Mouse (Mus musculus): ENCODE measurements around the gene Zfp664. TPM values are rescaled to one million over a fixed set of nuclear protein-coding genes. Genes with fewer than 3 reads are reported as not detected.

The Zfp664 gene
- polyA plus RNA-seq, 1 experiment: 19.6 TPM

GRCm38 (mm10) chr5:124901675-124902074 lies 39.2 kb downstream of the Zfp664 start:
- Histone ChIP-seq H3K27me3 (ENCODE audit: control insufficient read depth, insufficient read depth, insufficient read length) (no peaks in the 10 kb centered on the region), H3K36me3 (ENCODE audit: control insufficient read depth, insufficient read depth) (no peaks in the 10 kb centered on the region), H3K4me2 (ENCODE audit: low read depth) (no peak overlapping the region), H3K4me3 (no peak overlapping the region), H3K79me2 (ENCODE audit: control insufficient read depth, insufficient read depth) (no peaks in the 10 kb centered on the region), H3ac (ENCODE audit: control insufficient read depth, insufficient read length) (no peak overlapping the region)
- TF ChIP-seq MAX (IDR thresholded peaks at IDR 0.05; ENCODE audit: low read depth) (no peak), MYOG (IDR thresholded peaks at IDR 0.05; ENCODE audit: control insufficient read depth in 1 of 3, insufficient read depth in 1 of 3, insufficient read length in 2 of 3, low read depth in 2 of 3) (no peak)

- Histone ChIP-seq H3K4me2 (ENCODE audit: low read depth) (no peak overlapping the region), H3K4me3 (no peak overlapping the region), H3K36me3 (ENCODE audit: control insufficient read depth, insufficient read depth) (no peaks in the 10 kb centered on the region), H3ac (ENCODE audit: control insufficient read depth, insufficient read length) (no peak overlapping the region), H3K27me3 (ENCODE audit: control insufficient read depth, insufficient read depth, insufficient read length) (no peaks in the 10 kb centered on the region), H3K79me2 (ENCODE audit: control insufficient read depth, insufficient read depth) (no peaks in the 10 kb centered on the region)
- TF ChIP-seq TCF12 (IDR thresholded peaks at IDR 0.05; ENCODE audit: insufficient read depth, poor library complexity, severe bottlenecking) (no peak), E2F4 (IDR thresholded peaks at IDR 0.05; ENCODE audit: insufficient read depth) (no peak), MAX (IDR thresholded peaks at IDR 0.05; ENCODE audit: low read depth) (no peak), CEBPB (IDR thresholded peaks at IDR 0.05; ENCODE audit: insufficient read depth, poor library complexity, severe bottlenecking) (no peak), MYOD1 (IDR thresholded peaks at IDR 0.05; ENCODE audit: control insufficient read depth in 1 of 3, insufficient read length in 2 of 3, low read depth in 2 of 3) (no peak), SRF (IDR thresholded peaks at IDR 0.05; ENCODE audit: control insufficient read depth, insufficient read length, low read depth) (no peak), POLR2A (IDR thresholded peaks at IDR 0.05; ENCODE audit: insufficient read length, low read depth) (no peak), TCF3 (IDR thresholded peaks at IDR 0.05; ENCODE audit: insufficient read length, low read depth) (no peak), MYOG (IDR thresholded peaks at IDR 0.05; ENCODE audit: control insufficient read depth in 1 of 3, insufficient read depth in 1 of 3, insufficient read length in 2 of 3, low read depth in 2 of 3) (no peak), USF1 (IDR thresholded peaks at IDR 0.05; ENCODE audit: low read depth) (no peak), POLR2AphosphoS2 (IDR thresholded peaks at IDR 0.05; ENCODE audit: insufficient read length, low read depth) (no peak), REST (IDR thresholded peaks at IDR 0.05; ENCODE audit: insufficient read depth, insufficient read length) (no peak)
Observed at GRCm38 (mm10) chr5:124902195-124902594, 39.7 kb downstream of the Zfp664 start.

GRCm38 (mm10) chr5:124903852-124904251 lies 41.4 kb downstream of the Zfp664 start:
- no peaks in the 10 kb centered on the region for H3K36me3 ChIP-seq (ENCODE audit: control insufficient read depth, insufficient read depth)
- no peak overlapping the region for H3ac ChIP-seq (ENCODE audit: control insufficient read depth, insufficient read length)
- H3K79me2 ChIP-seq (ENCODE audit: control insufficient read depth, insufficient read depth): no peaks in the 10 kb centered on the region
- no peak overlapping the region for H3K4me2 ChIP-seq (ENCODE audit: low read depth)
- no peak for TF ChIP-seq POLR2AphosphoS2 (IDR thresholded peaks at IDR 0.05; ENCODE audit: insufficient read length, low read depth)
- TF ChIP-seq REST (IDR thresholded peaks at IDR 0.05; ENCODE audit: insufficient read depth, insufficient read length): no peak
- no peak for TF ChIP-seq MYOG (IDR thresholded peaks at IDR 0.05; ENCODE audit: control insufficient read depth in 1 of 3, insufficient read depth in 1 of 3, insufficient read length in 2 of 3, low read depth in 2 of 3)
- TF ChIP-seq E2F4 (IDR thresholded peaks at IDR 0.05; ENCODE audit: insufficient read depth): no peak
- TF ChIP-seq CEBPB (IDR thresholded peaks at IDR 0.05; ENCODE audit: insufficient read depth, poor library complexity, severe bottlenecking): no peak
- TF ChIP-seq MYOD1 (IDR thresholded peaks at IDR 0.05; ENCODE audit: control insufficient read depth in 1 of 3, insufficient read length in 2 of 3, low read depth in 2 of 3): no peak
- TF ChIP-seq USF1 (IDR thresholded peaks at IDR 0.05; ENCODE audit: low read depth): no peak
- TF ChIP-seq POLR2A (IDR thresholded peaks at IDR 0.05; ENCODE audit: insufficient read length, low read depth): no peak
- TF ChIP-seq TCF12 (IDR thresholded peaks at IDR 0.05; ENCODE audit: insufficient read depth, poor library complexity, severe bottlenecking): no peak
- TF ChIP-seq TCF3 (IDR thresholded peaks at IDR 0.05; ENCODE audit: insufficient read length, low read depth): no peak
- no peak for TF ChIP-seq MAX (IDR thresholded peaks at IDR 0.05; ENCODE audit: low read depth)
- TF ChIP-seq SRF (IDR thresholded peaks at IDR 0.05; ENCODE audit: control insufficient read depth, insufficient read length, low read depth): no peak
- H3K4me3 ChIP-seq: no peak overlapping the region
- H3K27me3 ChIP-seq (ENCODE audit: control insufficient read depth, insufficient read depth, insufficient read length): no peaks in the 10 kb centered on the region

GRCm38 (mm10) chr5:124906890-124907289 lies 44.4 kb downstream of the Zfp664 start:
- no peaks in the 10 kb centered on the region for H3K79me2 ChIP-seq (ENCODE audit: control insufficient read depth, insufficient read depth)
- no peak overlapping the region for H3K4me3 ChIP-seq
- H3ac ChIP-seq (ENCODE audit: control insufficient read depth, insufficient read length): no peak overlapping the region
- no peaks in the 10 kb centered on the region for H3K27me3 ChIP-seq (ENCODE audit: control insufficient read depth, insufficient read depth, insufficient read length)
- no peak overlapping the region for H3K4me2 ChIP-seq (ENCODE audit: low read depth)
- TF ChIP-seq MYOG (IDR thresholded peaks at IDR 0.05; ENCODE audit: control insufficient read depth in 1 of 3, insufficient read depth in 1 of 3, insufficient read length in 2 of 3, low read depth in 2 of 3) (no peak), MAX (IDR thresholded peaks at IDR 0.05; ENCODE audit: low read depth) (no peak), USF1 (IDR thresholded peaks at IDR 0.05; ENCODE audit: low read depth) (no peak), POLR2AphosphoS2 (IDR thresholded peaks at IDR 0.05; ENCODE audit: insufficient read length, low read depth) (no peak), SRF (IDR thresholded peaks at IDR 0.05; ENCODE audit: control insufficient read depth, insufficient read length, low read depth) (no peak), REST (IDR thresholded peaks at IDR 0.05; ENCODE audit: insufficient read depth, insufficient read length) (no peak), POLR2A (IDR thresholded peaks at IDR 0.05; ENCODE audit: insufficient read length, low read depth) (no peak), TCF3 (IDR thresholded peaks at IDR 0.05; ENCODE audit: insufficient read length, low read depth) (no peak), CEBPB (IDR thresholded peaks at IDR 0.05; ENCODE audit: insufficient read depth, poor library complexity, severe bottlenecking) (no peak), MYOD1 (IDR thresholded peaks at IDR 0.05; ENCODE audit: control insufficient read depth in 1 of 3, insufficient read length in 2 of 3, low read depth in 2 of 3) (no peak), TCF12 (IDR thresholded peaks at IDR 0.05; ENCODE audit: insufficient read depth, poor library complexity, severe bottlenecking) (no peak), E2F4 (IDR thresholded peaks at IDR 0.05; ENCODE audit: insufficient read depth) (no peak)
- no peaks in the 10 kb centered on the region for H3K36me3 ChIP-seq (ENCODE audit: control insufficient read depth, insufficient read depth)

GRCm38 (mm10) chr5:124908860-124909259 lies 46.4 kb downstream of the Zfp664 start:
- no peaks in the 10 kb centered on the region for H3K36me3 ChIP-seq (ENCODE audit: control insufficient read depth, insufficient read depth)
- H3K27me3 ChIP-seq (ENCODE audit: control insufficient read depth, insufficient read depth, insufficient read length): no peaks in the 10 kb centered on the region
- no peak overlapping the region for H3K4me3 ChIP-seq
- H3K4me2 ChIP-seq (ENCODE audit: low read depth): no peak overlapping the region
- no peak overlapping the region for H3ac ChIP-seq (ENCODE audit: control insufficient read depth, insufficient read length)
- TF ChIP-seq POLR2A (IDR thresholded peaks at IDR 0.05; ENCODE audit: insufficient read length, low read depth): no peak
- TF ChIP-seq MAX (IDR thresholded peaks at IDR 0.05; ENCODE audit: low read depth): no peak
- TF ChIP-seq TCF12 (IDR thresholded peaks at IDR 0.05; ENCODE audit: insufficient read depth, poor library complexity, severe bottlenecking): no peak
- no peak for TF ChIP-seq USF1 (IDR thresholded peaks at IDR 0.05; ENCODE audit: low read depth)
- TF ChIP-seq REST (IDR thresholded peaks at IDR 0.05; ENCODE audit: insufficient read depth, insufficient read length): no peak
- TF ChIP-seq POLR2AphosphoS2 (IDR thresholded peaks at IDR 0.05; ENCODE audit: insufficient read length, low read depth): no peak
- no peak for TF ChIP-seq TCF3 (IDR thresholded peaks at IDR 0.05; ENCODE audit: insufficient read length, low read depth)
- TF ChIP-seq E2F4 (IDR thresholded peaks at IDR 0.05; ENCODE audit: insufficient read depth): no peak
- TF ChIP-seq SRF (IDR thresholded peaks at IDR 0.05; ENCODE audit: control insufficient read depth, insufficient read length, low read depth): no peak
- H3K79me2 ChIP-seq (ENCODE audit: control insufficient read depth, insufficient read depth): no peaks in the 10 kb centered on the region
